Mouse (Mus musculus): ENCODE measurements around the gene Cers6.

DNA sequence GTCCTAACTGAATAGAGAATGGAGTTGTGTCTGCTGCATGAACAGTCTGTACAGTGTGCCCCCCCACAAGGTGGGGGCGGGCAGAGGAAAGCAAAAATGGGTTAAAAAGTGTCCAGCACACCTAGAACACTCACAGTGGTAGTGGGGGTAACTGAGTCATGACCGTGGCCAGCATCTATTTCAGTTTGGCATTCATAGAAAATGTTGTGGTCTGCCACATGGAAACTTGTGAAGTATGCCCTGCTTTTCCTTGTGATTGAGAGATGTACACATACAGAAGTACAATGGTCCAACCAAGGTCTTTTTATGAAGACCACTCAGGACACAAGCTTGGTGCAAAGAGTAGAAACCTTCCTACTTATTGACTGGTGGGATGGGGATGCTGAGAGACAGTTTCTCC is 24.0 kb downstream of the Cers6 start:
- TF ChIP-seq CTCF (IDR thresholded peaks at IDR 0.05; ENCODE audit: borderline replicate concordance, insufficient read depth, low read length) (no peak), POLR2A (IDR thresholded peaks at IDR 0.05; ENCODE audit: low read depth, low read length) (no peak)
